Mouse (Mus musculus) spleen, adult 2 months (tissue): Measurements from ENCODE around the gene Avpi1. TPM values are rescaled to one million over a fixed set of nuclear protein-coding genes. Genes with fewer than 3 reads are reported as not detected.

ENCODE experiments used
- DNase-seq, 2 experiments: peaks; one replicate each; pipeline versions ENCODE4 v3.0.0 to v3.0.0-alpha.2; 2012 to 2021; ENCODE audit warnings: low spot score in 2 of 2, low read depth in 1 of 2
- H3K27ac ChIP-seq: fragments of 200-500 bp; 2 replicates; pipeline ENCODE4 v1.5.1; 2012; ENCODE audit warnings: low read length, inconsistent platforms; ENCODE audit not compliant: insufficient read depth
- H3K27me3 ChIP-seq: fragments of 200-500 bp; 2 replicates; pipeline ENCODE4 v1.6.1; 2012; ENCODE audit warnings: mild to moderate bottlenecking, moderate library complexity, low read length, inconsistent platforms; ENCODE audit not compliant: control insufficient read depth, insufficient read depth
- H3K36me3 ChIP-seq: fragments of 200-500 bp; 2 replicates; pipeline ENCODE4 v1.6.1; 2012; ENCODE audit warnings: mild to moderate bottlenecking, low read length, inconsistent platforms; ENCODE audit not compliant: control insufficient read depth, insufficient read depth
- H3K4me1 ChIP-seq: fragments of 200-500 bp; 2 replicates; pipeline ENCODE4 v1.6.1; 2011; ENCODE audit warnings: inconsistent platforms; ENCODE audit not compliant: control insufficient read depth, insufficient read depth, insufficient read length
- H3K4me3 ChIP-seq: fragments of 200-500 bp; 2 replicates; pipeline ENCODE4 v1.5.1; 2011; ENCODE audit warnings: mild to moderate bottlenecking, inconsistent platforms; ENCODE audit not compliant: insufficient read depth, insufficient read length; ENCODE audit errors: extremely low read depth
- CTCF ChIP-seq: fragments of 200-500 bp; IDR thresholded peaks from 2 replicates; pipeline ENCODE4 v1.5.1; 2011; ENCODE audit warnings: mild to moderate bottlenecking, inconsistent platforms; ENCODE audit not compliant: insufficient read depth, insufficient read length, insufficient replicate concordance; ENCODE audit errors: extremely low read depth
- POLR2A ChIP-seq: fragments of 200-500 bp; IDR thresholded peaks from 2 replicates; pipeline ENCODE4 v1.6.1; 2011; ENCODE audit warnings: low read depth, low read length, inconsistent platforms
- WGBS: fragments of 180-500 bp; shearing (Covaris S2); methylation state at CpG from one replicate; pipeline ENCODE4 v1.1.7; 2018; 5-methylcytosine and 5-hydroxymethylcytosine counted together
- polyA plus RNA-seq: library from polyadenylated mRNA; depleted of rRNA; stranded (reverse); fragments of >200 nt; gene quantifications from 2 replicates; pipeline ENCODE4 v1.2.3, GENCODE M21; 2012; rRNA removed

The Avpi1 gene
- polyA plus RNA-seq, 1 experiment = 13.4 TPM

DNA sequence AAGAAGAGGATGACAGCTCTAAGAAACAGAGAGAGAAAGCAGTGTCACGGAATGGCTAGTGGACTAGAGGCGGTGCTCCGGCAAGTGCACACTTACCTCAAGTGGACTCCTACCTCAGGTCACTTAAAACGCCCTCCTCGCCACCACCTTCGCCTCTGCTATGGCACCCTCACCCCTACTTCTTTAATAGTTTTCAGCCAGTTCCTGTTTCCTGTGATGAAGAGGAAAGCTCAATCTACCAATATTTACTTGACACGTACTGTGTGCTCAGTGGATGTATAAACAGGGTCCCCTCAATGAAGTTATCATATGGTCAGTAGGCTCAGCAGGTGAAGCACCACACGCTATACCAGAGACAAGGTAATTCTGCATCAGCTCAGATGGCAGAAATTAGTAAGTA is 50.3 kb downstream of the Avpi1 start:
- 92% methylated on average over 8 of the region's 8 CpGs for WGBS
- TF ChIP-seq POLR2A (no peak), CTCF (no peak)
- DNase-seq = no peak
- Histone ChIP-seq H3K36me3 (no peaks in the 10 kb centered on the region), H3K27ac (no peak overlapping the region), H3K27me3 (no peaks in the 10 kb centered on the region), H3K4me1 (no peaks in the 10 kb centered on the region), H3K4me3 (no peak overlapping the region)

DNA sequence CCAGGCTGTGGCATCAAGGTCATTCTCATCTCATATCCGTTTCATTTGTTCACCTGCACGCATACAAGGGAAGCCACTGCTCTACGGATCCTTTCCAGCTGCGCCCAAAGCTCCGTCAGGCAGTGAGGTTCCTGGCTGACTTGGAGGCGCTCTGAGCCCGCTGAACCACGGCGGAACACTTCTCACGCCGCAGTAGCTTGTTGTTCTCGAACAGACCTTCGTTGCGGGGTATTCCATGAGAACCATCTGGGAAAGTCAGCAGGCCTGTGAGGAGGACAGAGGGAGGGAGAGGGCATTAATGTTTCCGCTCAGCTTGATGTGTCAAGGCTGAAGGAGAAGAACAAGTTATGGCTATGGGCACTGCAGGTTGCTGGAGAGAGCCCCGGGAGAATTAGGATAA is 52.9 kb downstream of the Avpi1 start:
- no peak overlapping the region for H3K4me3 ChIP-seq
- H3K4me1 ChIP-seq = no peaks in the 10 kb centered on the region
- no peak overlapping the region for H3K27ac ChIP-seq
- TF ChIP-seq POLR2A (no peak), CTCF (no peak)
- no peak for DNase-seq
- no peaks in the 10 kb centered on the region for H3K27me3 ChIP-seq
- 90% methylated on average over 16 of the region's 16 CpGs for WGBS
- H3K36me3 ChIP-seq = no peaks in the 10 kb centered on the region

DNA sequence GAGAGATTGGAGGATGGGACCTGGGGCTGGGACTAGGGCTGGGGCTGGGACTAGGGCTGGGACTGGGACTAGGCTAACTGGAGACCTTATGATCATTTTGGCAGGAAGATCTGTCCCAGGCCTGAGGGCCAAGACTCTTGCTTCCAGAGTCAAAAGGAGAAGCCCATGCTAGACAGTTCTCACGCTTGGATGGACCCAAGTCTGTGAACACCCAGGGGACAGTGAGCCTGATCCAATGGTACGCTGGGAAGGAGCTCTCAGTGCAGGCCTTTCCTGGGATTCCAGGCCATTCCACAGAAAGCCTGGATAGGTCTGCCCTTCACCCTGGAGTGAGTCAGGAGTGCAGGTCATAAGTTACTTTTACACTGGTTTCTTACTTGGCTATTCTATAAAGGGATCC is 53.8 kb downstream of the Avpi1 start:
- DNase-seq = no peak
- H3K4me1 ChIP-seq = no peaks in the 10 kb centered on the region
- H3K27ac ChIP-seq = no peak overlapping the region
- H3K4me3 ChIP-seq = no peak overlapping the region
- no peaks in the 10 kb centered on the region for H3K36me3 ChIP-seq
- TF ChIP-seq POLR2A (no peak), CTCF (no peak)
- 78% methylated on average over 2 of the region's 2 CpGs for WGBS
- H3K27me3 ChIP-seq = no peaks in the 10 kb centered on the region

Other genes starting within 250 kb of the Avpi1 start
- gene Rrp12, start 232.9 kb downstream of the Avpi1 start, polyA plus RNA-seq = 7.0 and 9.2 TPM in 2 replicates
- 62.8 and 96.9 TPM in 2 replicates for gene Pgam1, start 217.1 kb downstream of the Avpi1 start, polyA plus RNA-seq
- 10.5 and 11.0 TPM in 2 replicates for gene Exosc1, start 195.6 kb downstream of the Avpi1 start, polyA plus RNA-seq
- gene Zdhhc16, start 195.6 kb downstream of the Avpi1 start, polyA plus RNA-seq = 68.0 and 74.0 TPM in 2 replicates
- 64.6 and 68.5 TPM in 2 replicates for gene Mms19, start 147.9 kb downstream of the Avpi1 start, polyA plus RNA-seq
- 18.6 and 19.3 TPM in 2 replicates for gene Ubtd1, start 147.3 kb downstream of the Avpi1 start, polyA plus RNA-seq
- gene Ankrd2, start 93.1 kb downstream of the Avpi1 start, polyA plus RNA-seq = 6.3 and 6.8 TPM in 2 replicates
- 1.6 and 2.0 TPM in 2 replicates for gene Hoga1, start 83.4 kb downstream of the Avpi1 start, polyA plus RNA-seq
- gene 4933411K16Rik, start 76.8 kb downstream of the Avpi1 start, polyA plus RNA-seq = 0.08 and 0.11 TPM in 2 replicates
- 1.0 and 1.2 TPM in 2 replicates for gene Morn4, start 42.7 kb downstream of the Avpi1 start, polyA plus RNA-seq
- gene Pi4k2a, start 38.6 kb downstream of the Avpi1 start, polyA plus RNA-seq = 22.3 and 25.1 TPM in 2 replicates
- gene Marveld1, start 18.3 kb upstream of the Avpi1 start, polyA plus RNA-seq = 52.6 and 76.5 TPM in 2 replicates
- gene Zfyve27, start 34.9 kb upstream of the Avpi1 start, polyA plus RNA-seq = 49.4 and 49.5 TPM in 2 replicates
- gene Sfrp5, start 73.2 kb upstream of the Avpi1 start, polyA plus RNA-seq = 0.19 and 0.28 TPM in 2 replicates
- 0.11 TPM in 1 of 2 replicates, not detected in the other for gene Golga7b, start 118.5 kb upstream of the Avpi1 start, polyA plus RNA-seq